Mouse (Mus musculus): ENCODE measurements around the gene Vmo1. TPM values are rescaled to one million over a fixed set of nuclear protein-coding genes. Genes with fewer than 3 reads are reported as not detected.
A peak's percentile ranks its signal among the peaks of the same experiment; 100 is the strongest.
"Not testable (repeated sequence)": the region's sequence is repeated elsewhere in the genome, so short reads cannot be mapped to it uniquely, and the experiment has no call there.

Gene Vmo1
- total and polyA plus RNA-seq, 2 experiments: 3.9 to 5.5 TPM

GRCm38 (mm10) chr11:70539877-70540587 lies 25.6 kb upstream of the Vmo1 start, which contains the start of gene Pld2:
Gene Pld2, plus strand, starts transcription at chr11:70540064.
- Histone ChIP-seq H3K36me3 (ENCODE audit: control insufficient read depth, insufficient read depth, low read length) (no peaks in the 10 kb centered on the region), H3K4me3 (ENCODE audit: insufficient read depth, low read depth, low read length) (peak within 1 kb of the TSS; percentile 75), H3K79me2 (ENCODE audit: control insufficient read depth, insufficient read depth, low read length) (no peaks in the 10 kb centered on the region), H3K27me3 (ENCODE audit: control insufficient read depth, insufficient read depth, low read length) (no peaks in the 10 kb centered on the region), H3K27ac (replicated peaks; ENCODE audit: insufficient read depth, low read depth, low read length) (0 out of 2 replicates have a peak within 1 kb of the TSS, but pooled peaks have one; percentile 17), H3K9ac (ENCODE audit: low read depth, low read length) (peak within 1 kb of the TSS; percentile 74), H3K4me1 (ENCODE audit: control insufficient read depth, insufficient read depth, low read length) (peaks cover 4% of the 10 kb centered on the region; the same call in 1 of the 2 replicates)
- DNase-seq (ENCODE audit: extremely low read depth, low read depth, low spot score): peak; percentile 83
- TF ChIP-seq POLR2A (IDR thresholded peaks at IDR 0.05; ENCODE audit: extremely low read depth, insufficient read depth, low read length): peak; percentile 51; the same call in 1 of the 2 replicates
- peak; percentile 82 for TF ChIP-seq CTCF (IDR thresholded peaks at IDR 0.05; ENCODE audit: low read depth, low read length)
- WGBS: under 1% methylated on average over 64 of the region's 65 CpGs

DNA sequence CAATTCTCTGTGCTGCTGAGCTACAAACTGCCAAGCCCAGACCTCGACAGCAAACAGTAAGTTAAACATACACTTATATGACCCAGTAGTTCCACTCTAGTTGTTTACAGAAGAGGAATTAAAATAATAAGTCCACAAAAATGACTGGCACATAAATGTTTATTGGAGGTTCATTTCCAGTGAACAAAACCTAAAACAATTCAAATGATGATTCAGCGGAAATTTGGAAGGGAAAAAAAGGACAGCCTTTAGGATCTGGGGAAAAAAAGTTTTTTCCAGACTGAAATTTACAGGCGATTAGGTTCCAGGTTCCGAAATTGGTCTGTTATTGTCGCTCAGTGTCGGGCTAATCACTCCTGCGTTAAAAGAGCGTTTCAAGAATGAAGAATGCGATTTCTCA lies 25.0 kb upstream of the Vmo1 start:
- no peaks in the 10 kb centered on the region for H3K27me3 ChIP-seq (ENCODE audit: control insufficient read depth, insufficient read depth, low read length)
- peak overlapping the region; percentile 74 for H3K9ac ChIP-seq (ENCODE audit: low read depth, low read length)
- 0 out of 2 replicates have a peak overlapping the region, but pooled peaks have one; percentile 17 for H3K27ac ChIP-seq (replicated peaks; ENCODE audit: insufficient read depth, low read depth, low read length)
- TF ChIP-seq POLR2A (IDR thresholded peaks at IDR 0.05; ENCODE audit: extremely low read depth, insufficient read depth, low read length) (no peak), CTCF (IDR thresholded peaks at IDR 0.05; ENCODE audit: low read depth, low read length) (no peak)
- no peaks in the 10 kb centered on the region for H3K79me2 ChIP-seq (ENCODE audit: control insufficient read depth, insufficient read depth, low read length)
- peaks cover 4% of the 10 kb centered on the region; the same call in 1 of the 2 replicates for H3K4me1 ChIP-seq (ENCODE audit: control insufficient read depth, insufficient read depth, low read length)
- 4% methylated on average over 9 of the region's 9 CpGs for WGBS
- H3K36me3 ChIP-seq (ENCODE audit: control insufficient read depth, insufficient read depth, low read length): no peaks in the 10 kb centered on the region
- H3K4me3 ChIP-seq (ENCODE audit: insufficient read depth, low read depth, low read length): peak overlapping the region; percentile 75
- peak; percentile 52 for DNase-seq (ENCODE audit: extremely low read depth, low read depth, low spot score)

- Histone ChIP-seq H3K9ac (ENCODE audit: low read depth, low read length) (no peak within 1 kb of the TSS), H3K4me1 (ENCODE audit: control insufficient read depth, insufficient read depth, low read length) (no peaks in the 10 kb centered on the region), H3K27me3 (ENCODE audit: control insufficient read depth, insufficient read depth, low read length) (no peaks in the 10 kb centered on the region), H3K79me2 (ENCODE audit: control insufficient read depth, insufficient read depth, low read length) (no peaks in the 10 kb centered on the region), H3K27ac (replicated peaks; ENCODE audit: insufficient read depth, low read depth, low read length) (no peak within 1 kb of the TSS), H3K4me3 (ENCODE audit: insufficient read depth, low read depth, low read length) (no peak within 1 kb of the TSS), H3K36me3 (ENCODE audit: control insufficient read depth, insufficient read depth, low read length) (peaks cover 6% of the 10 kb centered on the region; the same call in 1 of the 2 replicates)
- 88% methylated on average over 6 of the region's 6 CpGs for WGBS
- no peak for DNase-seq (ENCODE audit: extremely low read depth, low read depth, low spot score)
- TF ChIP-seq POLR2A (IDR thresholded peaks at IDR 0.05; ENCODE audit: extremely low read depth, insufficient read depth, low read length): no peak
- TF ChIP-seq CTCF (IDR thresholded peaks at IDR 0.05; ENCODE audit: low read depth, low read length): no peak
Observed at GRCm38 (mm10) chr11:70532839-70533238, 18.4 kb upstream of the Vmo1 start, which contains the start of gene Gm40193. Gene Gm40193, minus strand, starts transcription at chr11:70532939.

DNA sequence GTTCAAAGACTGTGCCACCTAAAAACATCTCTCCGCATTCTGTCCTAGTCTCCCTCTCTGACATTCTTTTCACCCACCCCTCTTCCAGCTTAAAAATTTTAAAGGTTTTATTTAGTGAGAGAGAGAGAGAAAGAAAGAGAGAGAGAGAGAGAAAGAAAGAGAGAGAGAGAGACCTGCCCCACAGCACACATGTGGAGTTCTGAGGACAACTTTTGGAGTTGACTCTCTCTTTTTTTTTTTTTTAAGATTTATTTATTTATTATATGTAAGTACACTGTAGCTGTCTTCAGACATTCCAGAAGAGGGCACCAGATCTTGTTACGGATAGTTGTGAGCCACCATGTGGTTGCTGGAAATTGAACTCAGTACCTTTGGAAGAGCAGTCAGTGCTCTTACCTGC lies 16.6 kb upstream of the Vmo1 start:
- H3K79me2 ChIP-seq (ENCODE audit: control insufficient read depth, insufficient read depth, low read length); H3K27ac ChIP-seq (replicated peaks; ENCODE audit: insufficient read depth, low read depth, low read length); DNase-seq (ENCODE audit: extremely low read depth, low read depth, low spot score); H3K27me3 ChIP-seq (ENCODE audit: control insufficient read depth, insufficient read depth, low read length); H3K4me1 ChIP-seq (ENCODE audit: control insufficient read depth, insufficient read depth, low read length); H3K9ac ChIP-seq (ENCODE audit: low read depth, low read length); H3K4me3 ChIP-seq (ENCODE audit: insufficient read depth, low read depth, low read length): not testable (repeated sequence)
- peaks cover 16% of the 10 kb centered on the region for H3K36me3 ChIP-seq (ENCODE audit: control insufficient read depth, insufficient read depth, low read length)
- 78% methylated on average over 2 of the region's 2 CpGs for WGBS

GRCm38 (mm10) chr11:70528610-70529009 lies 14.2 kb upstream of the Vmo1 start:
- peaks cover 5% of the 10 kb centered on the region for H3K4me1 ChIP-seq (ENCODE audit: control insufficient read depth, insufficient read depth, low read length)
- WGBS: 83% methylated on average over 7 of the region's 7 CpGs
- TF ChIP-seq POLR2A (IDR thresholded peaks at IDR 0.05; ENCODE audit: extremely low read depth, insufficient read depth, low read length) (no peak), CTCF (IDR thresholded peaks at IDR 0.05; ENCODE audit: low read depth, low read length) (no peak)

DNA sequence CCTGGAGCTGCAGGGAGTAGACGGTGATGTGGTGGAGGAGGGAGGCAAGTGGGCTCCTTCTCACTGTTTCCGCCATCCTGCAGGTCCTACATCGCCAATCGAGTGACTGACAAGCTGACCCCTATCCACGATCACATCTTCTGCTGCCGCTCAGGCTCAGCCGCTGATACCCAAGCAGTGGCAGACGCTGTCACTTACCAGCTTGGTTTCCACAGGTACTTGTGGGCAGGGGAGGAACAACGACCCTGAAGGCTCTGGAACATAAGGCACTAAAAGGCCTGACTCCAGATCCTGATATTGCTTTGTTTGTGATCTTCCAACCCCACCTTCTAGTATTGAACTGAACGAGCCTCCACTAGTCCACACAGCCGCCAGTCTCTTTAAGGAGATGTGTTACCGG lies 11.8 kb upstream of the Vmo1 start:
- TF ChIP-seq CTCF (IDR thresholded peaks at IDR 0.05; ENCODE audit: low read depth, low read length) (no peak), POLR2A (IDR thresholded peaks at IDR 0.05; ENCODE audit: extremely low read depth, insufficient read depth, low read length) (no peak)
- no peak overlapping the region for H3K4me3 ChIP-seq (ENCODE audit: insufficient read depth, low read depth, low read length)
- whole genome bisulfite sequencing: 87% methylated on average over 12 of the region's 12 CpGs

More at GRCm38 (mm10) chr11:70528610-70529009, 14.2 kb upstream of the Vmo1 start:
- H3K27ac ChIP-seq (replicated peaks; ENCODE audit: insufficient read depth, low read depth, low read length): no peak overlapping the region
- H3K27me3 ChIP-seq (ENCODE audit: control insufficient read depth, insufficient read depth, low read length): no peaks in the 10 kb centered on the region
- no peaks in the 10 kb centered on the region; the same call in 1 of the 2 replicates for H3K79me2 ChIP-seq (ENCODE audit: control insufficient read depth, insufficient read depth, low read length)
- no peak overlapping the region for H3K4me3 ChIP-seq (ENCODE audit: insufficient read depth, low read depth, low read length)
- no peak for DNase-seq (ENCODE audit: extremely low read depth, low read depth, low spot score)
- H3K9ac ChIP-seq (ENCODE audit: low read depth, low read length): no peak overlapping the region
- peaks cover 16% of the 10 kb centered on the region for H3K36me3 ChIP-seq (ENCODE audit: control insufficient read depth, insufficient read depth, low read length)

More for the DNA sequence above, 11.8 kb upstream of the Vmo1 start:
- H3K27ac ChIP-seq (replicated peaks; ENCODE audit: insufficient read depth, low read depth, low read length): no peak overlapping the region
- no peak for DNase-seq (ENCODE audit: extremely low read depth, low read depth, low spot score)
- no peak overlapping the region for H3K9ac ChIP-seq (ENCODE audit: low read depth, low read length)
- peaks cover 16% of the 10 kb centered on the region for H3K36me3 ChIP-seq (ENCODE audit: control insufficient read depth, insufficient read depth, low read length)
- no peaks in the 10 kb centered on the region; the same call in 1 of the 2 replicates for H3K79me2 ChIP-seq (ENCODE audit: control insufficient read depth, insufficient read depth, low read length)
- H3K4me1 ChIP-seq (ENCODE audit: control insufficient read depth, insufficient read depth, low read length): peaks cover 9% of the 10 kb centered on the region
- no peaks in the 10 kb centered on the region for H3K27me3 ChIP-seq (ENCODE audit: control insufficient read depth, insufficient read depth, low read length)

All from liver, adult 2 months (tissue).